8 mouse cellular contexts compared by ENCODE assay signal in genomic region chr13:44419472-44420226, GRCm38 (mm10).
DNase-seq lines count a peak whose midpoint lies in the region; ATAC-seq and TF ChIP-seq lines count a peak whose summit lies in the region.

No protein-coding gene starts in this region.

- no peak for TF ChIP-seq CTCF in liver, postnatal 0 days (IDR thresholded peaks at IDR 0.05; ENCODE audit: low read depth)

- peak overlapping the region; percentile 83 for H3K27ac ChIP-seq in intestine, embryonic 16.5 days (ENCODE audit: low read length)
- peak overlapping the region; percentile 80 for H3K27ac ChIP-seq in liver, postnatal 0 days (ENCODE audit: low read depth)
- no peak overlapping the region for H3K27ac ChIP-seq in neural tube, embryonic 12.5 days

- no peak for ATAC-seq in CD4-positive, CD25-positive, alpha-beta regulatory T cell, adult 4 months
- ATAC-seq in intestine, embryonic 16.5 days = peak; percentile 90
- peak; percentile 60 for ATAC-seq in liver, postnatal 0 days
- no peak for ATAC-seq in neural tube, embryonic 12.5 days (ENCODE audit: low FRiP score, low read depth)

- DNase-seq in CD4-positive, CD25-positive, alpha-beta regulatory T cell, adult 2 months (ENCODE audit: low read depth, low spot score) = peak; percentile 37
- DNase-seq in forelimb bud, embryonic 11.5 days (ENCODE audit: low read depth, low spot score) = peak; percentile 89
- peak; percentile 58 for DNase-seq in liver, postnatal 0 days
- no peak for DNase-seq in urinary bladder, postnatal 14 days (ENCODE audit: low spot score)
- DNase-seq in cerebellum, postnatal 4 days (ENCODE audit: low spot score in 2 of 2) = no peak

- TF ChIP-seq EP300 in liver, postnatal 0 days (IDR thresholded peaks at IDR 0.05; ENCODE audit: low read depth) = no peak

- peak overlapping the region; percentile 22; the same call in 1 of the 2 replicates for H3K4me3 ChIP-seq in intestine, embryonic 16.5 days (ENCODE audit: low read length)
- no peak overlapping the region for H3K4me3 ChIP-seq in liver, postnatal 0 days (ENCODE audit: low read depth, low read length)
- no peak overlapping the region for H3K4me3 ChIP-seq in neural tube, embryonic 12.5 days

- peak overlapping the region; percentile 37 for H3K4me2 ChIP-seq in intestine, embryonic 16.5 days (ENCODE audit: low read depth, low read length)
- peak overlapping the region; percentile 53 for H3K4me2 ChIP-seq in liver, postnatal 0 days (ENCODE audit: low read depth, low read length)
- peak overlapping the region; percentile 36 for H3K4me2 ChIP-seq in neural tube, embryonic 12.5 days (replicated peaks)

- 21% methylated on average over 15 of the region's 15 CpGs for WGBS in intestine, embryonic 16.5 days
- WGBS in liver, postnatal 0 days (ENCODE audit: insufficient replicate concordance) = 15% methylated on average over 13 of the region's 15 CpGs
- 16% methylated on average over 14 of the region's 15 CpGs for WGBS in neural tube, embryonic 12.5 days

- H3K36me3 ChIP-seq in intestine, embryonic 16.5 days (ENCODE audit: control insufficient read depth, insufficient read depth, low read length) = no peaks in the 10 kb centered on the region
- H3K36me3 ChIP-seq in liver, postnatal 0 days (replicated peaks; ENCODE audit: insufficient read depth, low read length) = no peaks in the 10 kb centered on the region
- H3K36me3 ChIP-seq in neural tube, embryonic 12.5 days = no peaks in the 10 kb centered on the region

- no peaks in the 10 kb centered on the region for H3K9me3 ChIP-seq in intestine, embryonic 16.5 days (ENCODE audit: control insufficient read depth, low read length)
- no peaks in the 10 kb centered on the region for H3K9me3 ChIP-seq in liver, postnatal 0 days (ENCODE audit: low read length)
- H3K9me3 ChIP-seq in neural tube, embryonic 12.5 days = 0 out of 2 replicates have a peak, but pooled peaks cover 5% of the 10 kb centered on the region

- peaks cover 26% of the 10 kb centered on the region for H3K4me1 ChIP-seq in intestine, embryonic 16.5 days (ENCODE audit: control insufficient read depth, insufficient read depth, low read length)
- H3K4me1 ChIP-seq in liver, postnatal 0 days (ENCODE audit: insufficient read depth) = peaks cover 19% of the 10 kb centered on the region
- H3K4me1 ChIP-seq in neural tube, embryonic 12.5 days = peaks cover 20% of the 10 kb centered on the region

- 0 out of 2 replicates have a peak overlapping the region, but pooled peaks have one; percentile 40 for H3K9ac ChIP-seq in intestine, embryonic 16.5 days (ENCODE audit: low read depth, low read length)
- peak overlapping the region; percentile 30; the same call in 1 of the 2 replicates for H3K9ac ChIP-seq in liver, postnatal 0 days (replicated peaks)
- H3K9ac ChIP-seq in neural tube, embryonic 12.5 days = no peak overlapping the region

- no peaks in the 10 kb centered on the region for H3K27me3 ChIP-seq in intestine, embryonic 16.5 days (replicated peaks; ENCODE audit: control insufficient read depth, insufficient read depth, low read length)
- no peaks in the 10 kb centered on the region for H3K27me3 ChIP-seq in liver, postnatal 0 days (ENCODE audit: insufficient read depth, low read length)
- no peaks in the 10 kb centered on the region for H3K27me3 ChIP-seq in neural tube, embryonic 12.5 days (replicated peaks)

Comparison
In these comparisons a context has a peak if more than half of its experiments do, and no peak if none do; other contexts are left out.
1. DNase-seq: peak in CD4-positive, CD25-positive, alpha-beta regulatory T cell, adult 2 months (single experiment), forelimb bud, embryonic 11.5 days (single experiment) and liver, postnatal 0 days (single experiment); none in urinary bladder, postnatal 14 days (single experiment) and cerebellum, postnatal 4 days (0 of 2).
2. ATAC-seq: peak in intestine, embryonic 16.5 days (single experiment) and liver, postnatal 0 days (single experiment); none in CD4-positive, CD25-positive, alpha-beta regulatory T cell, adult 4 months (single experiment) and neural tube, embryonic 12.5 days (single experiment).
3. Peak in every context shown above with its lines, with median percentiles within 50 percentile points of each other: H3K4me2 ChIP-seq.